Mouse (Mus musculus): Measurements from ENCODE around the gene Orm2.
A peak's percentile ranks its signal among the peaks of the same experiment; 100 is the strongest.

The Orm2 gene

GRCm38 (mm10) chr4:63377483-63377882 lies 15.2 kb downstream of the Orm2 start:
- no peak for DNase-seq

GRCm38 (mm10) chr4:63382676-63383369 lies 20.6 kb downstream of the Orm2 start:
- no peak for DNase-seq

GRCm38 (mm10) chr4:63383474-63383873 lies 21.2 kb downstream of the Orm2 start:
- no peak for DNase-seq

GRCm38 (mm10) chr4:63384262-63384661 lies 22.0 kb downstream of the Orm2 start:
- no peak for DNase-seq

DNA sequence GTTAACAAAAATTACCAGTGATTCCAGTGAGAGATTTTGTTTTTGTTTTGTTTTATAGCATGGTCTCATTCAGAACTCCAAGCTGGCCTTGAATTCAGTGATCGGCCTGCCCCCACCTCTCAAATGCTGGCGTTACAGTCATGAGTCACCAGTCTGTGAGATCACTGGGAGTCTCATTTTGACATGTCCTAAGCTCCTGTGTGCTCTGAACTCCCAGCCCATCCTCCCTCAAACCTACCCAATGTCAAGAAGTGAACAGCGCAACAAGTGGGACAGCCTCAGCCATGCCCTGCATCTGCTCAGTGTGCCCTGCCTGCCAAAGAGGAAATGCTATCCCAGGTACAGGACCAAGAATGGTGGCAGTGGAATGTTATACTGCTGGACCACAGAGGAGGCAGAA lies 23.0 kb downstream of the Orm2 start:
- DNase-seq, result no peak

DNA sequence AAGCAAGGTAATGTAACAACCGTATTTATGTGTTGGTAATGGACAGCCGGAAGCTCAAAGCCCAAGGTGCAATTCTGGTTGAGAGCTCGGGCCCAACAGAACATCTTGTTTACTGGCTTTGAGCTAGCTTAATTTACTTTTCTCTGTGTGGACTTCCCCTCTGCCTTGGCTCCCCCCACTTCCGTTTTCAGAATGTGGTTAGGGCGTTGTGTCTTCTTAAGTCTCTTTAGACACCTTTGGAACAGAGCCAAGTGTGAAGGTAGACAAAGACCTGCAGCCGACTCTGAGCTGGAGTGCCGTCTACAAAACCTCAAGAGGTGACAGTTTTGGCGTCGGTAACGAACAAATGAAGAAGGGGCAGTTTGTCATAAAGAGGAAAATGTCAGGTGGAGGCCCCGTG lies 23.5 kb downstream of the Orm2 start:
- peak in 1 of 2 experiments; percentile 59 for DNase-seq

DNA sequence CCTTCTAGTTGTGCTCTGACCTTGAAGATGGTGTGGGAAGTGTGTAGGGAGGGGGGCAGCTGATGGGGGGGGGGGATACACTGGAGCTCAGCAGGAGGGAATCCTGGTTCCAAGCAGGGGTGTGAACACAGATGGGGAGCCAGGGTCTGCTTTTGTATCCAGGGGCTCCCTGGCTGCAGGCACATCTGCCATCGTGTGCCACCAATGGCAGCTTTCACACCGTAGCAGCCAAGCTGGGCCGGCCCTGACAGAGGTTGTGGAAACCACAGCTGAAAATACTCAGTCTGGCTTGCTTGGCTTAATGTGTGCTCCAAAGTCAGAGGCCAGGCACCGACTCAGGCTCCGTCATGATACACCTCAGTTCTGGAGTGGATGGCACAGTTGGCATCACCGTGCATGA lies 25.8 kb downstream of the Orm2 start:
- DNase-seq, result no peak

- DNase-seq, result no peak
Observed at GRCm38 (mm10) chr4:63389121-63389886, 27.1 kb downstream of the Orm2 start.

DNA sequence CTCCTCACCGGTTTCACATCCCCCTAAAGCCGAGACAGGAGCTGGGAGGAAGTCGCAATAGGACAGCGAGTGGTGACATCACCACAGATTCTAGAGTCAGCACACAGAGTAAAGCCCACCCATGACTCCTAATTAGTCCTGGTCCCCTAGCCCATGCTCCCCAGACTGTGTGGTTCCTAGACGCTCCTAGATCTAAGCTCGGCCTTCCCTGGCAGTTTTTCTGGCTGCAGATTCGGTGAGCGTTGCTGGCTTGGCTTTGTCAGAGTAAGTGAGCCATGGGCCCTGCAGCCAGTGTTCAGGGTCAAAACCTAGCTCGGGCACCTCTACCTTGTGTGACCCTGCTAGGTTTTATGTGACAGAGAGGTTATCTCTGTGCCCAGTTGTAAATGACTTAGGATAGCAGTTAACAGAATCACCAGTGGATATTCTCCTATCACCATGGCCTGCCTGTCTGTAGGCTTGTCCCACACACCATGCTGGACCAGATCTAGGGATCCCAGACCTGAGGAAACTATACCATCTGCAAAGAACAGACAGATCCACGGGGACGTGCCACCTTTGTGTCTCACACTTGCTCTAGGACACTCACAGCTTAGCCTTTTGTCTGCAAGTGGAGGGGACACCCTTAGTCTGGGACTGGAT lies 27.8 kb downstream of the Orm2 start:
- no peak for DNase-seq

GRCm38 (mm10) chr4:63391322-63391721 lies 29.1 kb downstream of the Orm2 start:
- peak; percentile 62 to 66 for DNase-seq

- no peak for DNase-seq
Observed at GRCm38 (mm10) chr4:63397981-63398537, 35.8 kb downstream of the Orm2 start.

- DNase-seq, result peak; percentile 74 to 82
Observed at GRCm38 (mm10) chr4:63398854-63399609, 36.8 kb downstream of the Orm2 start.

DNA sequence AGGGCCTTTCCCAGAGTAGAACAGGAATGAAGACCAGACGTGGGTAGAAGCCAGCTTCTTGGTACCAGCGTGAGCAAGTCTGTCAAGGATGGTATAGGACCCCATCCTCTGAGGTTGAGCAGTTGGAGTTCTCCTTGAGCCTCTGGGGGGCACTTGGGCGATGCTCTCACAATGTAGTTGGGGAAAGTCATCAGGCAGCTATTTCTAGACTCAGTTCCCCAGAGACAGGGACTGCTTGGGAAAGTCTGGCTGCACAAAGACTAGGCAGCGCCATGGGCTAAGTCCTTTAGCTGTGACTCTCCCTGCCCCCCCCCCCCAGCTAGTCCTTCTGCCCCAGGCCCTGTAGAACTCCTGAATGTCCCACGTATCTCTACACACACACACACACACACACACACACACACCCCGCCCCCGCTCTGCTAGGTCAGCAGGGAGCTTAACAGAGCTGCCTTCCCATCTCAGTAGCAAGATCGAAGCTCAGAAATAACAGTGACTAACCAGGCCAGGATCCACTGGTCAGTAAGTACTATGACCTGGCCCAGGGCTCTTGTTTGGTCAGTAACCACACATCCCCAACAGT lies 37.5 kb downstream of the Orm2 start:
- DNase-seq, result no peak

DNA sequence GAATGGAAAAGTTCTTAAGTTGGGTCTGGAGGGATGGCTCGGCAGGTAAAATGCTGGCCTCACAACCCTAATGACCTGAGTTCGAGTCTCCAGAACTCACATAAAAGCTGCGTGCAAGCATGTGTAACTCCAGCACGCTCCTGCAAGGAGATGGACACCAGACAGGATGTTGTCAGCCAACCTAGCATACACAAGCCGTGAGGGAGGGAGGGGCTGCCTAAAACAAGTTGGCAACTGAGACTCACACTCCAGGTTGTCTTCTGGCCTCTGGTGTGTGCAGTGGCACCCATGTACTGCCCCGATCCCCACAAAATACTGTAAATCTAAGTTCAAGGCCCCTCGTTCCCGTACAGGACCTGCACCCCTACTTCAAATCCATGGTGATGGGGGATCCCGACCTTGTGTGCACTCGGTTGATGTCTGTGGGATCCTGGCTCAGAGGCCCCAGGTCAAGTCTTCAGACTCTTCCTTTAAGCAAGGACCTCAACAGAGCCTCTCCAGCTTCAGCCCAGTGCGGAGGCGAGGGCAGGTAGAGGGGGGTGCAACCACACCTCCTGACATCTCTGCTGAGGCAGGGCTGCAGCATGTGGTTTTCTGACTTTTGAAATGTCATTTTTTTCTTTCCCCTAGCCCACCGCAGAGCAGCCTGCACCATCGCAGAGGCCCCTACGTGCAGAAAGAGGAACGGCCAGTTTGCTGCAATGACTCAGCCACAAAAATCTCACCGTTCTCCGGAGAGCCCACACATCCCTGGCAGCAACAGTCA lies 38.5 kb downstream of the Orm2 start:
- peak; percentile 59 to 62 for DNase-seq

- DNase-seq, result peak; percentile 29 to 48
Observed at GRCm38 (mm10) chr4:63401620-63402019, 39.4 kb downstream of the Orm2 start.

GRCm38 (mm10) chr4:63402056-63402455 lies 39.8 kb downstream of the Orm2 start:
- no peak for DNase-seq

DNA sequence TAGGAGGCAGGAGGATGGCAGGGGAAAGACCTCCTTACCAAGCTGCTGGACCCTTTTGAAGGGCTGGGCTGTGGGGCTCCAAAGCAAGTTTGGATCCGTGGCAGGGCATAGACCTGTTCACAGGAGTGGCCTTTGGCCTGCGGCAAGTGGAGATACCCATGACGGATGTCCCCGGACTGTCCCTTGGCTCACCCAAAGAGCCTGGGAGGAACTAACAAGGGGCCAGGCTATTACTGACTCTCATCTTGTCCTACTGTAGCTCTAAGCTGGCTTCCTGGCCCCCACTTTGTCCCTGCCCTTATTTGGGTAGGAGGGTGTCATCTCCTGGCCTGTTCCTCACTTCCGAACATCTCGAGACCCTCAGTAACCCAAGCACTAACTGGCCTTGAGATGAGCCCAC lies 40.3 kb downstream of the Orm2 start:
- DNase-seq, result no peak

DNA sequence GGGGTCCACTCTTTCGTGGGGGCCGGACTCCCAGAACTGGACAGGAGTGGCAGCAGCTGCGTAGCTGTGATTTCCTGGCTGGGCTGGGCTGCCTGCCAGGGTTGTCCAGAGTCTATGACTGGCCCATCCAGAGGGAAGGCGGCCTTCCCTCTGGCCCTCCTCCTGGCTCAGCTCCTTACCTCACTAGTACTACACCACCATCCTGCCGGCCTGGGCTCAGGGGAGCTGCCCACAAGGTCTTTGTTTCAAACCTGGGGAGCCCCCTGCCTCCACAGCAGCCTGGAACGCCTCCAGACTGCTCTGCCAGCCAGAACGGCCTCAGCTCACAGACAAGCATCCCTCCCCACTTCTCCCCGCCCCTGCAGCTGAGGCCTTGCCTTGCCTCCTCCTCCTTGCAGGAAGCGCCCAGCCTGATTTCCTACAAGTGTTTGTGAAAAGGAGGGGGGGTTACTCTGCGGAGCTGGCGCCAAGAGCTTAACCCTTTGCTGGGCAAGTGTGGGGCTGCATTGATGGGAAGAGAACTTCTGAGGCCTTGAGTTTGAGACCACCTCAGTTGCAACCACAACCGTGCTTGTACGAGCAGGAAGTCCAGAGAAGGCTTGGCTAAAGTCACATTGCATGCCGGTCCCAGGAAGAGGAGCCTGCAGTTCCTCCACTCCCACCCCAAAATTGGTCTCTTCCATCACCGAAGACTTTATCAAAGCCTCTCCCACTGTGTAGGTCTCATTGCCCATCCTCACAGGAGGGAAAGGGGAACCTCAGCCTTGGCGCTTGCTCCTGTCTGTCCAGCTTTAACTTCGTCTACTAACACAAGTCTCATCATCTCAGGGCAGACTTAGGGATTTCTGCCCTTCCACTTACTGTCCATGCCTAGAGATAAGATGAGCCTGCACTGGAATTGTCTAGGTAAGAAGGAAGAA lies 41.1 kb downstream of the Orm2 start, which contains the start of gene Akna:
TSS of gene Akna (minus strand) at position 315 of the 920 bp plus-strand sequence.
- DNase-seq, result peak; percentile 93 to 97

GRCm38 (mm10) chr4:63404205-63404604 lies 42.0 kb downstream of the Orm2 start:
- DNase-seq, result peak; percentile 55 to 57

DNA sequence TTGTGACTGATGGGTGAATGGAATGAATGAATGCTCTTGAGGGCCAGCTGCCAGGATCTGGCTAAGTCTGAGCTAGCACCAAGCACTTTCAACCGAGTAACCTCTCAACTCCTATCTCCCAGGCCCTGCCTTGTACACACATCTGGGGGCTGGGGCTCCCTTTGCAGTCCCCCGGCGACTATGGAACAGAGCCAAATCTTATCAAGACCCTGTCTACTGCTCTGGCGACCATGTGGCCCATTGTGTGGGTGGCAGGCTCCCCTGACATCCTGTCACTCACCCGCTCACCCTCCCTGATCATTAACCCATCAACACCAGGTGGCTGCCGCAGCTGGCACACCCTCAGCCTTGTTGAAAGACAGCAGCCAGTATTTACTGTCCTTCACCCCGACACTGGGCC lies 42.8 kb downstream of the Orm2 start:
- peak in 1 of 2 experiments; percentile 54 for DNase-seq

All from lung, postnatal 4 days (tissue).